Mouse (Mus musculus): ENCODE measurements around the gene Nfya.

The Nfya gene

GRCm38 (mm10) chr17:48340267-48340666 is 69.4 kb downstream of the Nfya start:
- DNase-seq = no peak
